Mouse (Mus musculus) midbrain, postnatal 0 days (tissue): ENCODE data around the gene Fen1. TPM values are rescaled to one million over a fixed set of nuclear protein-coding genes. Genes with fewer than 3 reads are reported as not detected.
"Not testable (repeated sequence)": the region's sequence is repeated elsewhere in the genome, so short reads cannot be mapped to it uniquely, and the experiment has no call there.

ENCODE experiments used
- ATAC-seq: fragments of 200-750 bp; cut with Nextera tagmentation; 2 replicates; pipeline ENCODE4 v1.8.0; 2017; ENCODE audit warnings: moderate number of reproducible peaks, mild to moderate bottlenecking, moderate TSS enrichment, moderate library complexity; ENCODE audit not compliant: low FRiP score
- DNase-seq: peaks from one replicate; pipeline ENCODE4 v3.0.0-alpha.2; 2015; ENCODE audit warnings: low spot score
- H3K27ac ChIP-seq: fragments of 300-500 bp; sonication (generic); 2 replicates; pipeline ENCODE4 v1.5.1; 2014; ENCODE audit warnings: low read depth, mild to moderate bottlenecking, low read length, mixed read lengths
- H3K27me3 ChIP-seq: fragments of 300-500 bp; sonication (generic); 2 replicates; pipeline ENCODE4 v1.6.1; 2014; ENCODE audit warnings: low read length, control low read depth, mixed read lengths; ENCODE audit not compliant: insufficient read depth
- H3K36me3 ChIP-seq: fragments of 300-500 bp; sonication (generic); 2 replicates; pipeline ENCODE4 v1.6.1; 2014; ENCODE audit warnings: low read length, control low read depth, mixed read lengths; ENCODE audit not compliant: insufficient read depth
- H3K4me1 ChIP-seq: fragments of 300-500 bp; sonication (generic); 2 replicates; pipeline ENCODE4 v1.6.1; 2014; ENCODE audit warnings: mild to moderate bottlenecking, control low read depth, antibody characterized with exemption, low read length, mixed read lengths; ENCODE audit not compliant: insufficient read depth
- H3K4me2 ChIP-seq: fragments of 300-500 bp; sonication (generic); 2 replicates; pipeline ENCODE4 v1.6.1; 2014; ENCODE audit warnings: low read depth, mild to moderate bottlenecking, low read length, mixed read lengths; ENCODE audit not compliant: poor library complexity, severe bottlenecking
- H3K4me3 ChIP-seq: fragments of 300-500 bp; sonication (generic); 2 replicates; pipeline ENCODE4 v1.5.1; 2014; ENCODE audit warnings: low read depth, mild to moderate bottlenecking, low read length, moderate library complexity
- H3K9ac ChIP-seq: fragments of 300-500 bp; sonication (generic); replicated peaks from 2 replicates; pipeline ENCODE4 v1.6.1; 2014; ENCODE audit warnings: mild to moderate bottlenecking, low read length, moderate library complexity, mixed read lengths; ENCODE audit not compliant: poor library complexity, severe bottlenecking
- H3K9me3 ChIP-seq: fragments of 300-500 bp; sonication (generic); 2 replicates; pipeline ENCODE4 v1.6.1; 2016; ENCODE audit warnings: low read length, control low read depth
- CTCF ChIP-seq: IDR thresholded peaks from 2 replicates; pipeline ENCODE4 v1.5.1; 2016; ENCODE audit warnings: antibody characterized with exemption, mild to moderate bottlenecking
- WGBS: fragments of 180-500 bp; shearing (Covaris S2); extraction: QIAGEN DNeasy Blood & Tissue Kit; methylation state at CpG from one replicate; pipeline ENCODE4 v1.1.7; 2014; 5-methylcytosine and 5-hydroxymethylcytosine counted together
- polyA plus RNA-seq: library from polyadenylated mRNA; unstranded; fragments of >200 nt; fragmentation: Nextera tagmentation; extraction: Ambion mirVana; gene quantifications from 2 replicates; pipeline ENCODE4 v1.2.1, GENCODE M21; 2015
- total RNA-seq: library from RNA; depleted of rRNA; stranded (reverse); fragments of >200 nt; gene quantifications from 2 replicates; pipeline ENCODE4 v1.2.3, GENCODE M21; 2014

Gene Fen1
- total and polyA plus RNA-seq, 2 experiments from 2014 or later, result 19.8 to 20.5 TPM

GRCm38 (mm10) chr19:10169179-10169578, 34.8 kb downstream of the Fen1 start:
- H3K9me3 ChIP-seq, result no peaks in the 10 kb centered on the region
- DNase-seq (no peak), ATAC-seq (no peak)
- no peak for TF ChIP-seq CTCF
- H3K9ac ChIP-seq, result no peak overlapping the region
- H3K27ac ChIP-seq, result no peak overlapping the region
- H3K36me3 ChIP-seq, result no peaks in the 10 kb centered on the region
- H3K4me2 ChIP-seq, result no peak overlapping the region
- no peaks in the 10 kb centered on the region for H3K4me1 ChIP-seq
- H3K4me3 ChIP-seq, result no peak overlapping the region
- H3K27me3 ChIP-seq, result no peaks in the 10 kb centered on the region

DNA sequence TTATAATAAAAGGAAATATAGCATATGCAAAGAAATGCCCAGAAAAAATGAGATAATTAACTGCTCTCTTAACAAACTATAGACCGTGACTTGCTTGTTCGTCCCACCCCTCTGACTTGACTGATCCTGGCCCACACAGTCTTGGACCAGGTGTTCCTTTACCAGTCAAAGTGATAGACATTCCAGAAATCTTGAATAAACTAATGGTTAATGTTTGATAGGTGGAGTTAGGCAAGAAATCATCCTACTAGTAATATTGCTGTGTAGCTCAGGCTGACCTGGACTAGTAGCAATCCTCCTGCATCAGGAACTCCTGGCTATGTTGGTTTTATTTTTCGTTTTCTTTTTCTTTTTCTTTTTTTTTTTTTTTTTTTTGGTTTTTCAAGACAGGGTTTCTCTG, 35.5 kb downstream of the Fen1 start:
- Histone ChIP-seq H3K4me2 (no peak overlapping the region), H3K27me3 (no peaks in the 10 kb centered on the region), H3K36me3 (no peaks in the 10 kb centered on the region), H3K9me3 (no peaks in the 10 kb centered on the region), H3K27ac (no peak overlapping the region), H3K4me3 (no peak overlapping the region), H3K4me1 (no peaks in the 10 kb centered on the region), H3K9ac (no peak overlapping the region)
- TF ChIP-seq CTCF, result no peak
- 82% methylated on average over 3 of the region's 3 CpGs for WGBS
- no peak for DNase-seq
- ATAC-seq, result no peak

DNA sequence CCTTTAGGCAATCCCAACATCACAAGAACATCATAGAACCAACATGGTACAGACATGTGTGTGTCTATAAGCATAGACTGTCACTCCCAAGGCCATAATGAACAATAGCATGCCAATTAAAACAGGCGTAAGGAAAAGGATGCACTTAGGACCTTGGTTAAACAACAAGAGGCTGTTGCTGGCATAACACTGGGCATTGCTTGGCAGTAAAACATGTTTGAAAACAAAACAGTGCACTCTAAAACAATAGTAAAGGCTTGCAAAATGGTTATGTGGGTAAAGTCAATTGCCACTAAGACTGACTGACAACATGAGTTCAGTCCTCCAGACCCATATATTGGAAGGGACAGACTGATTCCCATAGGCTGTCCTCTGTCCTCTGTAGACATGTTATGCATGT, 36.0 kb downstream of the Fen1 start:
- no peak for DNase-seq
- no peak for ATAC-seq
- H3K4me3 ChIP-seq, result no peak overlapping the region
- TF ChIP-seq CTCF, result no peak
- H3K27me3 ChIP-seq, result no peaks in the 10 kb centered on the region
- H3K4me1 ChIP-seq, result no peaks in the 10 kb centered on the region
- 86% methylated on average over 1 of the region's 1 CpGs for WGBS
- no peak overlapping the region for H3K4me2 ChIP-seq
- no peak overlapping the region for H3K27ac ChIP-seq
- H3K9ac ChIP-seq, result no peak overlapping the region
- no peaks in the 10 kb centered on the region for H3K36me3 ChIP-seq
- H3K9me3 ChIP-seq, result no peaks in the 10 kb centered on the region

GRCm38 (mm10) chr19:10167112-10167511, 36.9 kb downstream of the Fen1 start:
- Histone ChIP-seq H3K27ac (no peak overlapping the region), H3K9ac (no peak overlapping the region), H3K36me3 (no peaks in the 10 kb centered on the region), H3K9me3 (no peaks in the 10 kb centered on the region), H3K4me2 (no peak overlapping the region), H3K4me1 (no peaks in the 10 kb centered on the region), H3K4me3 (no peak overlapping the region), H3K27me3 (no peaks in the 10 kb centered on the region)
- TF ChIP-seq CTCF, result no peak
- ATAC-seq (no peak), DNase-seq (no peak)
- 89% methylated on average over 4 of the region's 4 CpGs for WGBS

GRCm38 (mm10) chr19:10165928-10166327, 38.0 kb downstream of the Fen1 start:
- ATAC-seq, H3K4me1 ChIP-seq, DNase-seq, H3K4me2 ChIP-seq, H3K27me3 ChIP-seq, H3K36me3 ChIP-seq, H3K4me3 ChIP-seq, H3K27ac ChIP-seq, H3K9ac ChIP-seq, H3K9me3 ChIP-seq: not testable (repeated sequence)
- 83% methylated on average over 4 of the region's 4 CpGs for WGBS

- H3K9ac ChIP-seq, result no peak overlapping the region
- H3K27ac ChIP-seq, result no peak overlapping the region
- DNase-seq (no peak), ATAC-seq (no peak)
- no peaks in the 10 kb centered on the region for H3K4me1 ChIP-seq
- no peak overlapping the region for H3K4me2 ChIP-seq
- TF ChIP-seq CTCF, result no peak
- H3K27me3 ChIP-seq, result no peaks in the 10 kb centered on the region
- no peaks in the 10 kb centered on the region for H3K36me3 ChIP-seq
- H3K9me3 ChIP-seq, result no peaks in the 10 kb centered on the region
- H3K4me3 ChIP-seq, result no peak overlapping the region
- WGBS, result 83% methylated on average over 3 of the region's 3 CpGs
These were observed 40.1 kb downstream of the Fen1 start for GRCm38 (mm10) chr19:10163896-10164295.

- Histone ChIP-seq H3K9ac (no peak overlapping the region), H3K27me3 (no peaks in the 10 kb centered on the region), H3K4me3 (no peak overlapping the region), H3K36me3 (no peaks in the 10 kb centered on the region), H3K9me3 (no peaks in the 10 kb centered on the region), H3K4me1 (no peaks in the 10 kb centered on the region), H3K27ac (no peak overlapping the region), H3K4me2 (no peak overlapping the region)
- 86% methylated on average over 2 of the region's 2 CpGs for WGBS
- no peak for TF ChIP-seq CTCF
- DNase-seq, result no peak
- ATAC-seq, result no peak
These were observed 46.2 kb downstream of the Fen1 start for GRCm38 (mm10) chr19:10157725-10158124.
